Mouse (Mus musculus) retina, postnatal 7 days (tissue): ENCODE measurements at regions not wholly inside any gene's neighbourhood (a gene's known extent, or its start where the extent isn't known, plus 50 kb on each side); places are given as distances from the start of the nearest gene placed in this dataset.
A peak's percentile ranks its signal among the peaks of the same experiment; 100 is the strongest.

Source experiments
- DNase-seq: peaks from one replicate; pipeline ENCODE4 v3.0.0-alpha.2; 2012; ENCODE audit warnings: low read depth, low spot score

GRCm38 (mm10) chr15:87091048-87091777 lies 452.9 kb upstream of the Fam19a5 start:
- no peak for DNase-seq

GRCm38 (mm10) chr15:87097206-87097605 lies 446.9 kb upstream of the Fam19a5 start:
- DNase-seq = peak; percentile 8

GRCm38 (mm10) chr15:87101146-87101545 lies 443.0 kb upstream of the Fam19a5 start:
- DNase-seq = no peak

- DNase-seq = no peak
These were observed 441.9 kb upstream of the Fam19a5 start for GRCm38 (mm10) chr15:87102211-87102610.

- DNase-seq = no peak
These were observed 438.1 kb upstream of the Fam19a5 start for GRCm38 (mm10) chr15:87105951-87106350.

GRCm38 (mm10) chr15:87107701-87108100 lies 436.4 kb upstream of the Fam19a5 start:
- no peak for DNase-seq

GRCm38 (mm10) chr15:87108411-87108810 lies 435.7 kb upstream of the Fam19a5 start:
- DNase-seq = no peak

GRCm38 (mm10) chr15:87122656-87123055 lies 421.4 kb upstream of the Fam19a5 start:
- no peak for DNase-seq

- no peak for DNase-seq
These were observed 418.5 kb upstream of the Fam19a5 start for GRCm38 (mm10) chr15:87125427-87126148.

GRCm38 (mm10) chr15:87138870-87139269 lies 405.2 kb upstream of the Fam19a5 start:
- DNase-seq = no peak

- DNase-seq = no peak
These were observed 375.0 kb upstream of the Fam19a5 start for GRCm38 (mm10) chr15:87169136-87169535.

GRCm38 (mm10) chr15:87170890-87171289 lies 373.2 kb upstream of the Fam19a5 start:
- DNase-seq = no peak

GRCm38 (mm10) chr15:87173096-87173495 lies 371.0 kb upstream of the Fam19a5 start:
- no peak for DNase-seq

GRCm38 (mm10) chr15:87178646-87179045 lies 365.5 kb upstream of the Fam19a5 start:
- DNase-seq = no peak

- no peak for DNase-seq
These were observed 363.3 kb upstream of the Fam19a5 start for GRCm38 (mm10) chr15:87180836-87181235.

- DNase-seq = no peak
These were observed 359.9 kb upstream of the Fam19a5 start for GRCm38 (mm10) chr15:87184248-87184647.

- no peak for DNase-seq
These were observed 355.2 kb upstream of the Fam19a5 start for GRCm38 (mm10) chr15:87188816-87189455.

- no peak for DNase-seq
These were observed 352.2 kb upstream of the Fam19a5 start for GRCm38 (mm10) chr15:87191901-87192300.

- no peak for DNase-seq
These were observed 347.7 kb upstream of the Fam19a5 start for GRCm38 (mm10) chr15:87196306-87196893.

GRCm38 (mm10) chr15:87199641-87200040 lies 344.5 kb upstream of the Fam19a5 start:
- DNase-seq = no peak

- no peak for DNase-seq
These were observed 343.6 kb upstream of the Fam19a5 start for GRCm38 (mm10) chr15:87200282-87201048.
